Mouse (Mus musculus) cortical plate, adult 2 months (tissue): ENCODE measurements around the gene Paf1.

Source experiments
- CTCF ChIP-seq: fragments of 200-500 bp; IDR thresholded peaks from 2 replicates; pipeline ENCODE4 v1.5.1; 2011; ENCODE audit warnings: mild to moderate bottlenecking, control low read depth, low read length; ENCODE audit not compliant: insufficient read depth; ENCODE audit errors: extremely low read depth
- POLR2A ChIP-seq: fragments of 200-500 bp; IDR thresholded peaks from 2 replicates; pipeline ENCODE4 v1.6.1; 2011; ENCODE audit warnings: mild to moderate bottlenecking, low read length, control low read depth; ENCODE audit not compliant: insufficient read depth; ENCODE audit errors: extremely low read depth

DNA sequence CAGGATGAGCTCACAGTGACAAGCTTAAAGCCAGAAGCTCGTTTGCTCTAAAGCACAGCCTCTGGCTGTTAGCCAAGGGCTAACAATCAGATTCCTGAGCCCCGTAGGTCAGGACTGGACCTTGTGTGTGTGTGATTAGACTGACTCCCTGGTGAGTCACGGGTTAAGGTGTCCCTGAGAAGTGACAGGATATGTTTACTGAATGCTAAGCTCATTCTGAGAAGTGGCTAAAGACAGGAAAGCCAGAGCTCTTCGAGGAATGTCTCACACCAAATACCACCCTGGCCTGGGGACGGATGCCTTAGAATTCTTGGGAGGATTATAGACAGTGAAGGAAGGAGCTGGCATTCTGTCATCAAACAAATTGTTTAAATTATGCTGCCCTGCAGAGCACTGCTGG lies 34.8 kb upstream of the Paf1 start:
- no peak for TF ChIP-seq POLR2A
- TF ChIP-seq CTCF: no peak
